Mouse (Mus musculus) heart, embryonic 16.5 days (tissue): ENCODE data around the gene Acot11. TPM values are rescaled to one million over a fixed set of nuclear protein-coding genes. Genes with fewer than 3 reads are reported as not detected.

Experiments used
- ATAC-seq: fragments of 200-750 bp; cut with Nextera tagmentation; replicated peaks from 2 replicates; pipeline ENCODE4 v1.8.0; 2017; ENCODE audit warnings: moderate number of reproducible peaks; ENCODE audit not compliant: insufficient read depth, low FRiP score; ENCODE audit errors: extremely low read depth
- H3K27ac ChIP-seq: fragments of 300-500 bp; sonication (generic); 2 replicates; pipeline ENCODE4 v1.5.1; 2014; ENCODE audit warnings: mild to moderate bottlenecking, low read length, control low read depth, moderate library complexity
- H3K27me3 ChIP-seq: fragments of 300-500 bp; sonication (generic); 2 replicates; pipeline ENCODE4 v1.6.1; 2014; ENCODE audit warnings: low read length, mixed read lengths; ENCODE audit not compliant: control insufficient read depth, insufficient read depth
- H3K36me3 ChIP-seq: fragments of 300-500 bp; sonication (generic); 2 replicates; pipeline ENCODE4 v1.6.1; 2014; ENCODE audit not compliant: control insufficient read depth, insufficient read depth
- H3K4me1 ChIP-seq: fragments of 300-500 bp; sonication (generic); 2 replicates; pipeline ENCODE4 v1.6.1; 2014; ENCODE audit warnings: low read length, mixed read lengths; ENCODE audit not compliant: control insufficient read depth, insufficient read depth
- H3K4me2 ChIP-seq: fragments of 300-500 bp; sonication (generic); 2 replicates; pipeline ENCODE4 v1.6.1; 2014; ENCODE audit warnings: low read depth, mild to moderate bottlenecking, control low read depth, low read length
- H3K4me3 ChIP-seq: fragments of 300-500 bp; sonication (generic); 2 replicates; pipeline ENCODE4 v1.5.1; 2014; ENCODE audit warnings: mild to moderate bottlenecking, control low read depth, low read length
- H3K9ac ChIP-seq: fragments of 300-500 bp; sonication (generic); 2 replicates; pipeline ENCODE4 v1.6.1; 2014; ENCODE audit warnings: low read length, control low read depth
- H3K9me3 ChIP-seq: fragments of 300-500 bp; sonication (generic); replicated peaks from 2 replicates; pipeline ENCODE4 v1.6.1; 2016; ENCODE audit warnings: low read length; ENCODE audit not compliant: control insufficient read depth
- WGBS: fragments of 180-500 bp; shearing (Covaris S2); extraction: QIAGEN DNeasy Blood & Tissue Kit; methylation state at CpG from one replicate; pipeline ENCODE4 v1.1.7; 2014; 5-methylcytosine and 5-hydroxymethylcytosine counted together
- polyA plus RNA-seq: library from polyadenylated mRNA; unstranded; fragments of >200 nt; fragmentation: Nextera tagmentation; extraction: Ambion mirVana; gene quantifications from 2 replicates; pipeline ENCODE4 v1.2.1, GENCODE M21; 2015

Gene Acot11
- polyA plus RNA-seq, 1 experiment from 2014 or later, result 7.9 TPM

GRCm38 (mm10) chr4:106818332-106818731, 13.5 kb upstream of the Acot11 start:
- Histone ChIP-seq H3K4me2 (no peak overlapping the region), H3K4me1 (no peaks in the 10 kb centered on the region), H3K9ac (no peak overlapping the region), H3K27me3 (no peaks in the 10 kb centered on the region), H3K9me3 (no peaks in the 10 kb centered on the region), H3K36me3 (no peaks in the 10 kb centered on the region), H3K4me3 (no peak overlapping the region), H3K27ac (no peak overlapping the region)
- ATAC-seq, result no peak
- WGBS, result 70% methylated on average over 6 of the region's 6 CpGs

DNA sequence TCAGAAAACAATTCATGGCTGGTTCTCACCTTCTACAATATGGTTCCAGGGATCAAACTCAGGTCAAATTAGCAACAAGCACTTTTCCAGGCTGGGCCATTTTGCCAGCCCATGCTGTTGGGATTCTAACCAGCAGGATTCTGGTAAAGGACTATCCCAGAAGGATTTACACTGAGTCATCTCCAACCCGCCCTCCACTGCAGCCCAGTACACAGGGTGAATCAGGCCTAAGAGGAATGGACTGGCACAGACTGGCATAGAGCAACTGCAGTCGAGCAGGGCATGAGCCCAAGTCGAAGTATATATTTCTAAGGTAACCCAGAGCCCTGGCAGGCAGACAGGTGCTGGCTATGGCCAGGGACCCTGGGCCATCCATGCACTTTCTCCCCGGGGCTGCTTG, 12.2 kb upstream of the Acot11 start:
- Histone ChIP-seq H3K4me3 (no peak overlapping the region), H3K36me3 (no peaks in the 10 kb centered on the region), H3K27ac (no peak overlapping the region), H3K4me2 (no peak overlapping the region), H3K27me3 (no peaks in the 10 kb centered on the region), H3K9ac (no peak overlapping the region), H3K4me1 (no peaks in the 10 kb centered on the region), H3K9me3 (no peaks in the 10 kb centered on the region)
- no peak for ATAC-seq
- WGBS, result 86% methylated on average over 4 of the region's 4 CpGs

DNA sequence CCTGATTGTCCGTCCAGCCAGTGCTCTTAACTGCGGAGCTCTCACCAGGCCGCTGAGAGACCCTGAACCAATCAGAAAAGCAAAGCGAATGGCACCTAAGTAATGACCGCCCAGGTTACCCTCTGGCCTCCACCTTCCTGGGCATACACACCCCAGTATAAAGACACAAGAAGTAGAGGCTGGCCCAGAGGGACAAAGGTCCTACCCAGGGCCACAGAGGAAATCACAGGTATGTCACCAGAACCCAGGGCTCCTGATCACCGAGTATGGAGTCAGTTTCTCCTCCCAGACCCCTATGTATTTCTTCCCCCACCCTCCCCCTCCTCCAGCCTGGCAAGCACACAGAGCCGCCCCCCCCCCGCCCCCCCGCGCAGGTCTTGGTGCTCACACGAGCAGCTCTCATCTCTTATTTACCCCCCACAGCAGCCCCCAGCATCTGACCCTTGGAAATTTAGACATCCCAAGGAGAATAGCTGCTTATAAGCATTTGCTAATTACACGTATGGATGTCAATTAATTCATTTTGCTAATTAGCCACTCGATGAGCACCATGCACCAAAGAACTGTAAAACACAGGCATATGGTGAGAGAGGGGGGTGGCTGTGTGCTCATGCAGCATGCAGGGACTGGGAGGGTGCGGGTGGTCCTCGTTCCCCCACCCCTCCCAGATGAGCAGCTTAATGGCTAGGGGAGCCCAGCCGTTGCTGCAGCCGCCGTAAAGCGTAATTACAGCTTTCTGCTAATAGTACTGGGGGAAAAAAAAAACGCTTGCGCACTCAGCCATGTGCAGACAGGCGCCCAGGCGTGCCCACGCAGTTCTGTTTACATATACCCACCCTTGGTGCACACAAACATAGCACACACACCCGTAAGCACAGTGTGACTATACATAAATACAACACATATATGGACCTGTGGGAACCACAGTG, 10.9 kb upstream of the Acot11 start:
- no peak for ATAC-seq
- no peaks in the 10 kb centered on the region for H3K4me1 ChIP-seq
- 81% methylated on average over 24 of the region's 25 CpGs for WGBS
- no peak overlapping the region for H3K27ac ChIP-seq
- H3K4me2 ChIP-seq, result no peak overlapping the region
- H3K9ac ChIP-seq, result no peak overlapping the region
- H3K4me3 ChIP-seq, result no peak overlapping the region
- H3K27me3 ChIP-seq, result no peaks in the 10 kb centered on the region
- no peaks in the 10 kb centered on the region for H3K9me3 ChIP-seq
- H3K36me3 ChIP-seq, result no peaks in the 10 kb centered on the region

DNA sequence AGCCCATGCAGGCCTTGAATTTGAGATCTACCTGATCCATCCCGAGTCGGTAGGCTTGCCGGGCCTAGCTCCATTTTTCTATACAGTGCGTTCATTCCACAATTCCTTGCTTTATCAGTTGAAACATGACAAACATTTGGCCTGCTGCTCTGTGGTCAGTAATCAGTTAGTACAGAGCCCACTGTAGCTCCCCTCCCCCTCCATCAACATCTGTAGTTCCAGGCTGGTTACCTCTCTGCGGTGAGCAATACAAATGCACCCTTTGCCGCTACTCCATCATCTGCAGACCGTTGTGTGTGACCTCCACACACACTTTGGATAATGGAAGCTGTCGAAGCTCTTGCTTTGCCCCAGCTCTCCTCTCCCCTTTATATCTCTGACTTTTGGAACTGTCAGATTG, 6.4 kb upstream of the Acot11 start:
- H3K4me2 ChIP-seq, result no peak overlapping the region
- no peak for ATAC-seq
- no peaks in the 10 kb centered on the region for H3K4me1 ChIP-seq
- no peak overlapping the region for H3K4me3 ChIP-seq
- 89% methylated on average over 8 of the region's 8 CpGs for WGBS
- no peak overlapping the region for H3K27ac ChIP-seq
- no peak overlapping the region for H3K9ac ChIP-seq
- H3K9me3 ChIP-seq, result 0 out of 2 replicates have a peak, but pooled peaks cover 4% of the 10 kb centered on the region
- H3K27me3 ChIP-seq, result no peaks in the 10 kb centered on the region
- H3K36me3 ChIP-seq, result no peaks in the 10 kb centered on the region

GRCm38 (mm10) chr4:106810039-106810438, 5.2 kb upstream of the Acot11 start:
- Histone ChIP-seq H3K4me2 (no peak overlapping the region), H3K27ac (no peak overlapping the region)

GRCm38 (mm10) chr4:106807287-106807686, 2.5 kb upstream of the Acot11 start:
- Histone ChIP-seq H3K27me3 (no peaks in the 10 kb centered on the region), H3K36me3 (no peaks in the 10 kb centered on the region), H3K4me1 (peaks cover 9% of the 10 kb centered on the region), H3K4me2 (no peak overlapping the region), H3K9ac (no peak overlapping the region), H3K9me3 (0 out of 2 replicates have a peak, but pooled peaks cover 4% of the 10 kb centered on the region), H3K27ac (no peak overlapping the region), H3K4me3 (no peak overlapping the region)
- WGBS, result 71% methylated on average over 3 of the region's 3 CpGs
- ATAC-seq, result no peak

More at GRCm38 (mm10) chr4:106810039-106810438, 5.2 kb upstream of the Acot11 start:
- no peaks in the 10 kb centered on the region for H3K27me3 ChIP-seq
- no peaks in the 10 kb centered on the region for H3K36me3 ChIP-seq
- ATAC-seq, result no peak
- 0 out of 2 replicates have a peak, but pooled peaks cover 4% of the 10 kb centered on the region for H3K9me3 ChIP-seq
- no peak overlapping the region for H3K9ac ChIP-seq
- 88% methylated on average over 6 of the region's 6 CpGs for WGBS
- H3K4me3 ChIP-seq, result no peak overlapping the region
- H3K4me1 ChIP-seq, result peaks cover 1% of the 10 kb centered on the region; the same call in 1 of the 2 replicates

GRCm38 (mm10) chr4:106805890-106806289, 1.1 kb upstream of the Acot11 start:
- Histone ChIP-seq H3K27ac (no peak overlapping the region), H3K4me1 (peaks cover 9% of the 10 kb centered on the region), H3K36me3 (no peaks in the 10 kb centered on the region), H3K9me3 (0 out of 2 replicates have a peak, but pooled peaks cover 4% of the 10 kb centered on the region), H3K4me3 (no peak overlapping the region), H3K27me3 (no peaks in the 10 kb centered on the region), H3K4me2 (no peak overlapping the region), H3K9ac (no peak overlapping the region)
- WGBS, result 42% methylated on average over 2 of the region's 2 CpGs
- ATAC-seq, result no peak

- peak overlapping the region; percentile 73 for H3K9ac ChIP-seq
- no peaks in the 10 kb centered on the region for H3K9me3 ChIP-seq
- H3K27me3 ChIP-seq, result no peaks in the 10 kb centered on the region
- peak overlapping the region; percentile 67 for H3K4me2 ChIP-seq
- ATAC-seq, result no peak
- no peak overlapping the region for H3K27ac ChIP-seq
- no peaks in the 10 kb centered on the region for H3K36me3 ChIP-seq
- WGBS, result 33% methylated on average over 16 of the region's 16 CpGs
- peak overlapping the region; percentile 40 for H3K4me3 ChIP-seq
- peaks cover 14% of the 10 kb centered on the region for H3K4me1 ChIP-seq
These were observed 443 bp downstream of the Acot11 start for GRCm38 (mm10) chr4:106804201-106804909.

GRCm38 (mm10) chr4:106803781-106804180, 1.0 kb downstream of the Acot11 start:
- Histone ChIP-seq H3K9ac (no peak overlapping the region), H3K36me3 (no peaks in the 10 kb centered on the region), H3K27me3 (no peaks in the 10 kb centered on the region), H3K4me2 (0 out of 2 replicates have a peak overlapping the region, but pooled peaks have one; percentile 67), H3K9me3 (no peaks in the 10 kb centered on the region), H3K4me1 (peaks cover 15% of the 10 kb centered on the region), H3K4me3 (no peak overlapping the region), H3K27ac (no peak overlapping the region)
- ATAC-seq, result no peak
- 78% methylated on average over 4 of the region's 4 CpGs for WGBS
